Mouse (Mus musculus) midbrain, embryonic 16.5 days (tissue): ENCODE measurements around the gene Il17a. TPM values are rescaled to one million over a fixed set of nuclear protein-coding genes. Genes with fewer than 3 reads are reported as not detected.
"Not testable (repeated sequence)": the region's sequence is repeated elsewhere in the genome, so short reads cannot be mapped to it uniquely, and the experiment has no call there.

Experiments used
- ATAC-seq: fragments of 200-750 bp; cut with Nextera tagmentation; 2 replicates; pipeline ENCODE4 v1.8.0; 2017; ENCODE audit warnings: moderate TSS enrichment
- H3K27ac ChIP-seq: fragments of 300-500 bp; sonication (generic); 2 replicates; pipeline ENCODE4 v1.5.1; 2014; ENCODE audit warnings: mild to moderate bottlenecking, low read length, mixed read lengths
- H3K27me3 ChIP-seq: fragments of 300-500 bp; sonication (generic); 2 replicates; pipeline ENCODE4 v1.6.1; 2014; ENCODE audit warnings: low read depth, low read length, mixed read lengths; ENCODE audit not compliant: control insufficient read depth, insufficient read depth
- H3K36me3 ChIP-seq: fragments of 300-500 bp; sonication (generic); 2 replicates; pipeline ENCODE4 v1.6.1; 2014; ENCODE audit warnings: mild to moderate bottlenecking, low read length, moderate library complexity, mixed read lengths; ENCODE audit not compliant: control insufficient read depth, insufficient read depth
- H3K4me1 ChIP-seq: fragments of 300-500 bp; sonication (generic); 2 replicates; pipeline ENCODE4 v1.6.1; 2014; ENCODE audit warnings: mild to moderate bottlenecking, low read length, mixed read lengths; ENCODE audit not compliant: control insufficient read depth, insufficient read depth
- H3K4me2 ChIP-seq: fragments of 300-500 bp; sonication (generic); 2 replicates; pipeline ENCODE4 v1.6.1; 2014; ENCODE audit warnings: mild to moderate bottlenecking, low read length, mixed read lengths
- H3K4me3 ChIP-seq: fragments of 300-500 bp; sonication (generic); 2 replicates; pipeline ENCODE4 v1.5.1; 2014; ENCODE audit warnings: low read depth, mild to moderate bottlenecking, low read length, moderate library complexity, mixed read lengths
- H3K9ac ChIP-seq: fragments of 300-500 bp; sonication (generic); 2 replicates; pipeline ENCODE4 v1.6.1; 2014; ENCODE audit warnings: low read depth, low read length, mixed read lengths
- H3K9me3 ChIP-seq: fragments of 300-500 bp; sonication (generic); replicated peaks from 2 replicates; pipeline ENCODE4 v1.6.1; 2014; ENCODE audit warnings: mild to moderate bottlenecking, low read length, mixed read lengths; ENCODE audit not compliant: control insufficient read depth, poor library complexity, severe bottlenecking
- WGBS: fragments of 180-500 bp; shearing (Covaris S2); extraction: QIAGEN DNeasy Blood & Tissue Kit; methylation state at CpG from one replicate; pipeline ENCODE4 v1.1.7; 2014; 5-methylcytosine and 5-hydroxymethylcytosine counted together
- microRNA counts: library from miRNA; unstranded; fragments of <30 nt; microRNA quantifications from one replicate; lab custom pipeline; 2016
- microRNA-seq: library from miRNA; unstranded; fragments of <30 nt; microRNA quantifications from one replicate; pipeline ENCODE4, GENCODE M21; 2017
- polyA plus RNA-seq: library from polyadenylated mRNA; unstranded; fragments of >200 nt; fragmentation: Nextera tagmentation; extraction: Ambion mirVana; gene quantifications from 2 replicates; pipeline ENCODE4 v1.2.1, GENCODE M21; 2015

Il17a gene
- polyA plus RNA-seq, 1 experiment from 2014 or later: not detected

GRCm38 (mm10) chr1:20774026-20774730 is 43.5 kb downstream of the Il17a start:
- 84% methylated on average over 4 of the region's 4 CpGs for WGBS
- H3K36me3 ChIP-seq, H3K27me3 ChIP-seq, H3K4me1 ChIP-seq, H3K4me3 ChIP-seq, H3K9me3 ChIP-seq, H3K9ac ChIP-seq, H3K4me2 ChIP-seq, ATAC-seq, H3K27ac ChIP-seq: not testable (repeated sequence)

GRCm38 (mm10) chr1:20778366-20778765 is 47.7 kb downstream of the Il17a start:
- H3K36me3 ChIP-seq: no peaks in the 10 kb centered on the region
- H3K4me2 ChIP-seq: no peak overlapping the region
- no peak for ATAC-seq
- no peak overlapping the region for H3K4me3 ChIP-seq
- H3K9me3 ChIP-seq: no peaks in the 10 kb centered on the region
- 83% methylated on average over 2 of the region's 2 CpGs for WGBS
- no peak overlapping the region for H3K9ac ChIP-seq
- H3K4me1 ChIP-seq: no peaks in the 10 kb centered on the region
- H3K27me3 ChIP-seq: no peaks in the 10 kb centered on the region
- no peak overlapping the region for H3K27ac ChIP-seq

MicroRNAs within 50 kb of the gene (microRNA counts, 519-probe panel; counts per million panel counts)
- microRNA mmu-miR-133b (lab: Ali Mortazavi, UCI): 2,064 counts per million, percentile 53 among the panel's probes with 10 or more counts

Small RNA genes lying within 50 kb of the gene (microRNA-seq; reads per million reads assigned to microRNA genes)
- 1.0 reads per million for gene Mir133b

Other genes starting within 250 kb of the Il17a start
- gene Pkhd1, start 112.8 kb upstream of the Il17a start, polyA plus RNA-seq: 0.10 TPM in 1 of 2 replicates, not detected in the other
- not detected in 2 replicates for gene Il17f, start 59.7 kb downstream of the Il17a start, polyA plus RNA-seq
- gene Mcm3, start 89.4 kb downstream of the Il17a start, polyA plus RNA-seq: 12.2 and 19.0 TPM in 2 replicates
- 33.7 and 34.1 TPM in 2 replicates for gene Paqr8, start 159.7 kb downstream of the Il17a start, polyA plus RNA-seq
- 2.0 and 2.5 TPM in 2 replicates for gene Efhc1, start 220.7 kb downstream of the Il17a start, polyA plus RNA-seq